Mouse (Mus musculus): Measurements from ENCODE around the gene Eef1a2.

DNA sequence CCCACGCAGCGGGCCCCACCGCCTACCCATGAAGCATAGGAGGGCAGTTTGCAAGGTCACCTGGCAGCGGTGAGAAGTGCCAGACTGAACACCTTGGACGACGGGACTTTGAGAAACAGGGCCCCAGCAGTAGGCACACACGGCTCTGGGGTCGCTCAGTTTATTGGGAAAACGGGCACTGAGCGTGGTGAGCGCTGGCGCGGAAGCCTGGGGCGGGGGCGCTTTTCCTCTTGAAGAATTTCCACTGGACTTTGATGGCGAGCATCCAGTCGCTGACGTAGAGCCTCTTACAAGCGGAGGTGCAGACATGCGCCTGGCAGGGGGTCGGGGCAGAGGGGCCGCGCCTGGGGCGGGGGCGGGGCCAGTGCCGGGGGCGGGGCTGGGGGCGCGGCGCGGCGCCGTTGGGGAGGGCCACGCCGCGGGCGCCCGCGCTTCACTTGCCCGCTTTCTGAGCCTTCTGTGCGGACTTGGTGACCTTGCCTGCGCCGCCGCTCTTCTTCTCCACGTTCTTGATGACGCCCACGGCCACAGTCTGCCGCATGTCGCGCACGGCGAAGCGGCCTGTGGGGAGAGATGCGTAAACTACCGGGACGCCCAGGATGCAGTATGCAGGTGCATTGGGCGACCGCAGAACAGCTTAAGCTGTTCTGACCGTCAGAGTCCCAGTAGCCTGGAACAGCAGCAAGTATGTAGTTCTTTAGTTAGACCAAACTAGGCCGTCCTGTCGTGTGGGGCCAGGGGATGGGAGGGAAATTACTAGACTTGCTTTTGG is 9.1 kb downstream of the Eef1a2 start:
- no peak for TF ChIP-seq CTCF (conservative IDR thresholded peaks at IDR 0.05 in 1 of 2, IDR thresholded peaks at IDR 0.05 in 1 of 2; ENCODE audit: low read depth in 2 of 2, low read length in 2 of 2)
- no peak for TF ChIP-seq USF1 (IDR thresholded peaks at IDR 0.05; ENCODE audit: low read depth, low read length)
- TF ChIP-seq SMC3 (IDR thresholded peaks at IDR 0.05; ENCODE audit: low read depth, low read length): no peak
- TF ChIP-seq E2F4 (IDR thresholded peaks at IDR 0.05; ENCODE audit: insufficient replicate concordance, low read depth, low read length): no peak
- TF ChIP-seq MXI1 (IDR thresholded peaks at IDR 0.05; ENCODE audit: low read depth, low read length): no peak
- TF ChIP-seq EP300 (IDR thresholded peaks at IDR 0.05; ENCODE audit: low read length): no peak

All from CH12.LX (cell line).